Mouse (Mus musculus) ES-Bruce4 (cell line): Measurements from ENCODE around the gene Syndig1. TPM values are rescaled to one million over a fixed set of nuclear protein-coding genes. Genes with fewer than 3 reads are reported as not detected.
A peak's percentile ranks its signal among the peaks of the same experiment; 100 is the strongest.

Experiments
- H3K27ac ChIP-seq: 2 replicates; pipeline ENCODE4 v1.5.1; 2012; ENCODE audit warnings: low read length, inconsistent platforms; ENCODE audit not compliant: insufficient read depth
- H3K27me3 ChIP-seq: 2 replicates; pipeline ENCODE4 v1.6.1; 2012; ENCODE audit warnings: mild to moderate bottlenecking, low read length, inconsistent platforms; ENCODE audit not compliant: control insufficient read depth, poor library complexity, insufficient read depth, severe bottlenecking
- H3K36me3 ChIP-seq: 2 replicates; pipeline ENCODE4 v1.6.1; 2012; ENCODE audit warnings: inconsistent platforms, mild to moderate bottlenecking, low read length, moderate library complexity; ENCODE audit not compliant: control insufficient read depth, poor library complexity, insufficient read depth, severe bottlenecking
- H3K4me1 ChIP-seq: one replicate; pipeline ENCODE4 v1.8.1; 2011; ENCODE audit warnings: low read length; ENCODE audit not compliant: control insufficient read depth, insufficient read depth
- H3K4me3 ChIP-seq: 2 replicates; pipeline ENCODE4 v1.5.1; 2011; ENCODE audit warnings: low read depth, mild to moderate bottlenecking, low read length
- H3K9ac ChIP-seq: 2 replicates; pipeline ENCODE4 v1.6.1; 2012; ENCODE audit warnings: low read depth, mild to moderate bottlenecking, inconsistent platforms; ENCODE audit not compliant: poor library complexity, severe bottlenecking
- H3K9me3 ChIP-seq: replicated peaks from 2 replicates; pipeline ENCODE4 v1.6.1; 2012; ENCODE audit warnings: mild to moderate bottlenecking, low read length, inconsistent platforms; ENCODE audit not compliant: control insufficient read depth, poor library complexity, insufficient read depth, severe bottlenecking
- CTCF ChIP-seq: IDR thresholded peaks from one replicate; pipeline ENCODE4 v1.8.1; 2011; ENCODE audit warnings: low read depth, low read length
- EP300 ChIP-seq: IDR thresholded peaks from 2 replicates; pipeline ENCODE4 v1.6.1; 2011; ENCODE audit warnings: low read depth, low read length; ENCODE audit not compliant: insufficient read depth
- POLR2A ChIP-seq: IDR thresholded peaks from one replicate; pipeline ENCODE4 v1.8.1; 2011; ENCODE audit warnings: low read length; ENCODE audit not compliant: insufficient read depth
- polyA plus RNA-seq: library from polyadenylated mRNA; stranded (reverse); fragments of >200 nt; gene quantifications from 2 replicates; pipeline ENCODE4 v1.2.4, GENCODE M21; 2011; ENCODE audit warnings: low read depth; ENCODE audit not compliant: missing spikeins, insufficient read depth, insufficient read length

Syndig1 gene
- polyA plus RNA-seq, 1 experiment, result 0.58 TPM

DNA sequence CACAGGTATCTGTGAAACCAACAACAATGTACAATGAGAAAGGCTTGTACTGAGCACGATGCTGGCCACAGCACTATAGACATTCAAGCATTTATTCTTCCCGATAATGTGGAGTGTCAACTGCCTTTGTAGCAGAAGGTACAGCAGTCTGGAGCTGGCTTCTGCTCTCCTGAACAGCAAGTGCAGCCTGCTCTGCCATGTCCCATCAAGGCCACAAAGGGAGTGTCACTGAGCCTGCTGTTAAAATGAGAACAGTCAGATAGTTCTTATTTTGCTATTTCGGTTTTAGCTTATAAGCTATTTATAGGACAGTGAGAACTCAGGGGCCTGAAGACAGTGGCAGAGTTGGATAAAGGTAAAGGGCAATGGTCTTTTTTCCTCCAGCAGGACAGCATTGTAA is 9.3 kb upstream of the Syndig1 start:
- no peaks in the 10 kb centered on the region for H3K4me1 ChIP-seq
- no peak for TF ChIP-seq POLR2A
- no peak for TF ChIP-seq CTCF
- no peak for TF ChIP-seq EP300
- H3K27ac ChIP-seq, result no peak overlapping the region
- no peaks in the 10 kb centered on the region for H3K9me3 ChIP-seq
- H3K27me3 ChIP-seq, result no peaks in the 10 kb centered on the region
- H3K36me3 ChIP-seq, result no peaks in the 10 kb centered on the region
- no peak overlapping the region for H3K9ac ChIP-seq
- no peak overlapping the region for H3K4me3 ChIP-seq

DNA sequence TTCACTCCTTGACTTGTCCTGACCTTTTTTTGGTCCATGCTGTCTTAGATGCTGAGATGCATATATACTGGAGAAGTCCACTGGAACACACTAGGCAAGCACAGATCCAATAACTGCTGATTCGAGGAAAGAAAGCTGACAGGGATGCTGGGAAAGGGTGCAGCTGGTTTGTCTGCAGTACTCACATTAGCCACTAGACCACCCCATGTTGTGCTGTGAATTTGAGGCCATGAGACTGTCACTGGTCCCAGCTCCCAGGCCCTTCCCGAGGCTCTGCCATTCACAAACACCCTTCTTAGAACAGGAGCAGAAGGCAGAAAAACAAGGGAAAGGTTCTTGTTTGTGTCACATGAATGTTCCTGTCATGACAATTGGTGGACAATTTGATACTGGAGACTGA is 8.8 kb upstream of the Syndig1 start:
- H3K27me3 ChIP-seq, result no peaks in the 10 kb centered on the region
- H3K9me3 ChIP-seq, result no peaks in the 10 kb centered on the region
- no peaks in the 10 kb centered on the region for H3K4me1 ChIP-seq
- no peak overlapping the region for H3K27ac ChIP-seq
- H3K36me3 ChIP-seq, result no peaks in the 10 kb centered on the region
- H3K4me3 ChIP-seq, result no peak overlapping the region
- TF ChIP-seq CTCF, result no peak
- TF ChIP-seq EP300, result no peak
- TF ChIP-seq POLR2A, result no peak
- no peak overlapping the region for H3K9ac ChIP-seq

DNA sequence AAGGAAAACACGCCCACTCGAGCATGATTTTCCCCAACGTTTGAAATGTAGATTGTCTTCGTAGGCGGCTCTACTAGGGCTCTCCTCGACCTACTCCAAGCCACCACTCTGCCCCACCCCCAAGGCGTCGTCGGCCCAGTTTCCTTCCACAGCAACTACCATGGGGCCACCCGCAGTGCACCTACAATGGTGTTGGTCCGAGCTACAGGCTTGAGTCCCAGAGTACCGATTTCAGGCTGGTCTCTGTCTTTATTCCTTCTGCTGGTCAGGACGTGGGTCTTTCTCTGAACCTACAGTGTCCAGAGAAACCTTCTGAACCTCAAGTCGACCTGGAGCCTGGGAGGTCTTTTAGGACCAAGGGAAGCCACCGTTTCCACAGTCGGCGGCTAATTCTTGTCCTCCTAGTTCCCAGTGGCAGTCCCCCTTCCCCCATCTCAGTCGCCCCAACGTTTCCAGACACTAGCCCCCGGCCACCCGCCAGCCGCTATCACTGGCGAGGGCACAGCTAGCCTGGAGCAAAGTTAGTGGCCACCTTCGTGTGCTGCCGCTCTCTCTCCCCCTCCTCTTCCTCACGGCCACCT is 1.0 kb downstream of the Syndig1 start:
- Histone ChIP-seq H3K27me3 (peaks cover 4% of the 10 kb centered on the region), H3K4me1 (no peaks in the 10 kb centered on the region), H3K4me3 (peak overlapping the region; percentile 76), H3K9me3 (no peaks in the 10 kb centered on the region), H3K9ac (peak overlapping the region; percentile 70), H3K27ac (no peak overlapping the region), H3K36me3 (no peaks in the 10 kb centered on the region)
- TF ChIP-seq EP300, result no peak
- no peak for TF ChIP-seq CTCF

DNA sequence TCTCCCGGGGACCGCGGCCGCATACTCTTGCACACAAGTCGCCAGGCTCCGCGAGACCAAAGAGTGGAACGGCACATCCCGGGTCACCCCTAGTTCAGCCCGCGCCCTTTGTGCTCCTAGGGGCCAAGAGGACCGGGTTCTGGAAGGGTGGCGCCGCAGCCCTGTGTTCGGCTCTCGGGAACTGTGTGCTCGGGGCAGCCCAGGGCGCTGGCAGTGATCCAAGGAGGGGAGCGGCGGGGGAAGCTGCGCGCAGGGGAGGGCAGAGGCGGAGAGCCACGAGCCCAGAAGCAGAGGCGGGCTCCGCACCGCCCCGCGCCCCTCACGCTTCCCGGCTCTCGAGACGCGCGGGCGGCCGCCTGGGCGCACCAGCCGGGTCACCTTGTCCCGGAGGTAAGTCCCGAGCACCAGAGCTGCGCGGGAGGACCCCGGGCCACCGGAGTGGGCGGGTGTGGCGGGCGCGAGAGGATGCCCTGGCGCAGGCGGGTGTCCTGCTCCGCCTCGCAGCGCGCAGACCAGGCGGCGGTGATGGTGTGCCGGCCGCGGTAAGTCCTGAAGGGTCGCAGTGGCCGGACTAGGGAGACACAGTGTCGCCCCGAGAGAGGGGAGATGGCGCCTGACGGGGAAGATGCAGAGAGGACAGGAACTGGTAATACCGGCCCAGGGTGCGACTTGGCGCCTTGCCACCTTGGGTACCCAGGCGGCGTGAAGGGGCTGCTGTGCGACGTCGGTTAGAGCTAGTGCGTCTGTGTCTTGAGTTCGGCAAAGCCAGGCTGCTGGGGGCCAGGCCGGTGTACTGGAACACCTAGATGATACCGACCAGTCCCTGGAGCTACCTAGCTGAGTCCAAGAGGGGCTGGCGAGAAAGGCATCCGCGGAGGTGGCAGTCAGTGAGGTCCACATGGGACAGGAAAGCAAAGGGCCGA is 1.8 kb downstream of the Syndig1 start, which contains the start of gene C530025M09Rik:
Gene C530025M09Rik, minus strand, starts transcription at position 678 of the 923 bp plus-strand sequence.
- H3K36me3 ChIP-seq, result no peaks in the 10 kb centered on the region
- peaks cover 4% of the 10 kb centered on the region; the same call in 1 of the 2 replicates for H3K27me3 ChIP-seq
- H3K4me3 ChIP-seq, result peak within 1 kb of the TSS; percentile 76
- peak within 1 kb of the TSS; percentile 70 for H3K9ac ChIP-seq
- no peak for TF ChIP-seq CTCF
- no peak for TF ChIP-seq EP300
- no peak for TF ChIP-seq POLR2A
- H3K27ac ChIP-seq, result no peak within 1 kb of the TSS
- H3K9me3 ChIP-seq, result no peaks in the 10 kb centered on the region
- H3K4me1 ChIP-seq, result no peaks in the 10 kb centered on the region

DNA sequence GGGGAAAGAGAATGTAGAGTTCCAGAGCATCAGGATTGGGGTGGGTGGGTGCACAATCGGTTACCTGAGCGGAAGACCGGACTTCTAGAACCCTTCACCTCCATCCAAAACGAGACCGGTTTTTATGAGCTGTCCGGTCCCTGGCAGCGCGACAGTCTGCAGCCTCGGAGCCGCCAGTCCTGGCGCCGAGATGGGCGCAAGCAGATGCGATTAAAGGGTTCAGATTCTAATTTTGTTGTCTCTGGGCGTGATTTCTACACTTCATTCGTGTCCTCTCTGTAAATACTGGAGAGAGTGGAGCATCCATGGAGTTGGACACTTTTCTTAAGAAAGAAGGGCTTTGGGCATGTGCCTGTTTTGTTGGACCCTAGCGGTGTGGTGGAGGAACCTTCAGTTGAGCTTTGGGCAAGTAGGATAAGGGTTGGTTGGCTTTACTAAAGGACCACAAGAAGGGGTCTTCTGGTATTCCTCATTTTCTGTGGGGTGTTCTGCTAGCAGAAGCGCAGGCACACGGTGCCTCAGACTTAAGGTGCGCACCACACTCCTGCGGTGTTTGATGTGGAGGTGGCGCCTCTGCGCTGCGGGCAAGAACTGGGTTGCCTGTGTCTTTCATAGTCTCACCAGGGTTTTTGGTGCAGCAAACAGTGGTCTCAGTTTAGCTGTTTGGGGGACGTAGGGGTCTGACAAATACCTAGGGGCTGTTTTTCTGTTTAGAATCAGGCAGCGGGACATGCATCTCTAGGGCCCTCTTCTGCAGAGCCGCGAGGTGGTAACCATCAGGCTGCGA is 2.6 kb downstream of the Syndig1 start:
- peak overlapping the region; percentile 76 for H3K4me3 ChIP-seq
- H3K36me3 ChIP-seq, result no peaks in the 10 kb centered on the region
- no peak for TF ChIP-seq EP300
- no peak for TF ChIP-seq POLR2A
- no peak for TF ChIP-seq CTCF
- peak overlapping the region; percentile 70 for H3K9ac ChIP-seq
- H3K9me3 ChIP-seq, result no peaks in the 10 kb centered on the region
- no peaks in the 10 kb centered on the region for H3K4me1 ChIP-seq
- H3K27ac ChIP-seq, result no peak overlapping the region
- H3K27me3 ChIP-seq, result peaks cover 4% of the 10 kb centered on the region; the same call in 1 of the 2 replicates

DNA sequence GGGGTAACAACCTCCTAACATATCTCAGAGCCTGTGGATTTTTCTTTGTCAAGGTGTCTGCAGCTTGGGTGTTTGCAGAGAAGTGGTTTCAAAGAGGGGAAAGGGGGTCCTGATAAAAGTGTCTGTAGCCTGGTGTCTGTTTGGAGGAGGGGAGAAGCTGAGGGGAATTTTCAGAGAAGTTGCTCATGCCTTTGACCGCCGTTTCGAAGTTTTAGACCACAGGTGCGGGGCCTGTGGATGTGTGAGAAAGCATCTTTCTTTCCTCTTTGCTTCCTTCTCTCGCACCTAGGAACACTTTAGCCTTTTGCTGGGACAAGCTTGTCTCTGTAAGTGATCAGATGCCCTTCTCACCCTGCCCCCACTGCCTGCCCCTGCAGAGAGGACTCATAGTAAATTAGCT is 3.3 kb downstream of the Syndig1 start:
- H3K4me1 ChIP-seq, result no peaks in the 10 kb centered on the region
- TF ChIP-seq CTCF (no peak), EP300 (no peak), POLR2A (no peak)
- no peak overlapping the region for H3K27ac ChIP-seq
- peaks cover 4% of the 10 kb centered on the region; the same call in 1 of the 2 replicates for H3K27me3 ChIP-seq
- no peaks in the 10 kb centered on the region for H3K9me3 ChIP-seq
- no peak overlapping the region for H3K9ac ChIP-seq
- no peaks in the 10 kb centered on the region for H3K36me3 ChIP-seq
- H3K4me3 ChIP-seq, result no peak overlapping the region
